Mouse (Mus musculus): ENCODE data around the gene Men1. TPM values are rescaled to one million over a fixed set of nuclear protein-coding genes. Genes with fewer than 3 reads are reported as not detected.
"Not testable (repeated sequence)": the region's sequence is repeated elsewhere in the genome, so short reads cannot be mapped to it uniquely, and the experiment has no call there.

Gene Men1
- polyA plus RNA-seq, 1 experiment: 76.5 TPM

DNA sequence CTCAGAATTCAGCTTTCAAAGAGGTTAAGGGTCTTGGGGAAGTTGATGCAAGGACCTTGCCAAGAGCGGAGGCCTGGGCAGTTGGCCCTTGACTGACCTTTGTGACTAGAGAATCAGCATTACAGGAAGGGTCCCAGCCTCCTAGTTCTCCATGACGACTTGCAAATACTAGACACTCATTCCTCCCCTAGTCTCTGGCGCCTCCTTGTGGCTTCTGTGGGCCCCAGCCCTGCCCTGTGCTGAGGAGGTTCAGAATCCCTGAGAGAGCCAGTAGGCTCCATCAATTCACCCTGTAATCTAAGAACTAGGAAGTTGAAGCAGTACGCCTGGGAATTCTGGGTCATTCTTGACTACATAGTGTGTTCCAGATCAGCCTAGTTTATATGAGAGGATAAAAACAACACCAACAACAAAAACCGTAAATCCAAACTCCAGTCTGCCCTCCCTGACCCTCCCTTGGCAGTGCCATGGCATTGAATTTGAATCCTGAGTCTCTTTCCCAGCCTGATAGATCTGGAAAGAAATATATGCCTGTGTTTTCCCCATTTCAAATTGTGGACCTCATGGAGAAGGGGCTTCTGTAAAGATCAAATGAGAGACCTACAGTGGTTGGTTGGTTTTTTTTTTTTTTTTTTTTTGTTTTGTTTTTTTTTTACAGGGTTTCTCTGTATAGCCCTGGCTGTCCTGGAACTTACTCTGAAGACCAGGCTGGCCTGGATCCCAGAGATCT, 29.8 kb upstream of the Men1 start:
- no peak overlapping the region for H3K4me3 ChIP-seq (ENCODE audit: insufficient read depth, low read length)
- H3K4me1 ChIP-seq (ENCODE audit: control insufficient read depth, insufficient read depth, low read length): no peaks in the 10 kb centered on the region
- peak; percentile 95 for TF ChIP-seq CTCF (IDR thresholded peaks at IDR 0.05; ENCODE audit: extremely low read depth, insufficient read depth, low read length)
- no peak for TF ChIP-seq POLR2A (IDR thresholded peaks at IDR 0.05; ENCODE audit: extremely low read depth, insufficient read depth, low read length)
- H3K27ac ChIP-seq (ENCODE audit: insufficient read depth, low read length): no peak overlapping the region

DNA sequence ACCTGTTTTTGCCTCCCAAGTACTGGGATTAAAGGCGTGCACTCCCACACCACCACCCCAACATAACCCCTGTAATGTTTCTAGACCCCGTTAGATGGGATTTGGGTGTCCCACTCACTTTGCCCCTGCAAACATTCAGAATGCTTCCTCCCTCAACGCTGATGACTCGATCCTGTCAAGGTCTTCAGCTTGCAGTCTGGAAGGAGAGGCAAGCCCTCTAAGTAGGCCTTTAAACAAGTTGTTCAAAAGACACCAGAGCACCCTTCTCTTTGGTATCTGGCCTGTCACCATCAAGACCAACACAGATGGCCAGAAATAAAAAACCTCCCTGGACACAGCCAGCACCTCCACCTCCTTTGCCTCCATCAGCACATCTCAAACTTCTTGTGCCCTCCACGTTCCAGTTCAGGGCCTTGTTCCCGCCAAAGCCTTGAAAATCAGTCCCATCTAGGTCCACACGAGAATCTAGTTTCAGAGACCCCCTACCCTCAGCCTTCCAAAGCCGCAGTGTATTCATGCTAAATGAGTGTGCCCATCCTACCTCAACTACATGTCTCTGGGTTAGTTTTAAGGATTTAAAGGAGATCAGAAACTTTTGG, 29.2 kb upstream of the Men1 start:
- H3K4me1 ChIP-seq (ENCODE audit: control insufficient read depth, insufficient read depth, low read length): no peaks in the 10 kb centered on the region
- no peak overlapping the region for H3K4me3 ChIP-seq (ENCODE audit: insufficient read depth, low read length)
- H3K27ac ChIP-seq (ENCODE audit: insufficient read depth, low read length): no peak overlapping the region
- no peak for TF ChIP-seq POLR2A (IDR thresholded peaks at IDR 0.05; ENCODE audit: extremely low read depth, insufficient read depth, low read length)
- TF ChIP-seq CTCF (IDR thresholded peaks at IDR 0.05; ENCODE audit: extremely low read depth, insufficient read depth, low read length): no peak

- H3K4me3 ChIP-seq (ENCODE audit: insufficient read depth, low read length): 0 out of 2 replicates have a peak within 1 kb of the TSS, but pooled peaks have one; percentile 11
- TF ChIP-seq CTCF (IDR thresholded peaks at IDR 0.05; ENCODE audit: extremely low read depth, insufficient read depth, low read length) (no peak), POLR2A (IDR thresholded peaks at IDR 0.05; ENCODE audit: extremely low read depth, insufficient read depth, low read length) (no peak)
- H3K4me1 ChIP-seq (ENCODE audit: control insufficient read depth, insufficient read depth, low read length): no peaks in the 10 kb centered on the region
- no peak within 1 kb of the TSS for H3K27ac ChIP-seq (ENCODE audit: insufficient read depth, low read length)
These were observed 28.6 kb upstream of the Men1 start, which contains the start of gene Cdc42bpg for GRCm38 (mm10) chr19:6306137-6306551. TSS of gene Cdc42bpg (plus strand) at chr19:6306456.

- 0 out of 2 replicates have a peak overlapping the region, but pooled peaks have one; percentile 11 for H3K4me3 ChIP-seq (ENCODE audit: insufficient read depth, low read length)
- no peak overlapping the region for H3K27ac ChIP-seq (ENCODE audit: insufficient read depth, low read length)
- H3K4me1 ChIP-seq (ENCODE audit: control insufficient read depth, insufficient read depth, low read length): no peaks in the 10 kb centered on the region
- TF ChIP-seq CTCF (IDR thresholded peaks at IDR 0.05; ENCODE audit: extremely low read depth, insufficient read depth, low read length) (peak; percentile 30; the same call in 1 of the 2 replicates), POLR2A (IDR thresholded peaks at IDR 0.05; ENCODE audit: extremely low read depth, insufficient read depth, low read length) (no peak)
These were observed 28.2 kb upstream of the Men1 start for GRCm38 (mm10) chr19:6306586-6306985.

DNA sequence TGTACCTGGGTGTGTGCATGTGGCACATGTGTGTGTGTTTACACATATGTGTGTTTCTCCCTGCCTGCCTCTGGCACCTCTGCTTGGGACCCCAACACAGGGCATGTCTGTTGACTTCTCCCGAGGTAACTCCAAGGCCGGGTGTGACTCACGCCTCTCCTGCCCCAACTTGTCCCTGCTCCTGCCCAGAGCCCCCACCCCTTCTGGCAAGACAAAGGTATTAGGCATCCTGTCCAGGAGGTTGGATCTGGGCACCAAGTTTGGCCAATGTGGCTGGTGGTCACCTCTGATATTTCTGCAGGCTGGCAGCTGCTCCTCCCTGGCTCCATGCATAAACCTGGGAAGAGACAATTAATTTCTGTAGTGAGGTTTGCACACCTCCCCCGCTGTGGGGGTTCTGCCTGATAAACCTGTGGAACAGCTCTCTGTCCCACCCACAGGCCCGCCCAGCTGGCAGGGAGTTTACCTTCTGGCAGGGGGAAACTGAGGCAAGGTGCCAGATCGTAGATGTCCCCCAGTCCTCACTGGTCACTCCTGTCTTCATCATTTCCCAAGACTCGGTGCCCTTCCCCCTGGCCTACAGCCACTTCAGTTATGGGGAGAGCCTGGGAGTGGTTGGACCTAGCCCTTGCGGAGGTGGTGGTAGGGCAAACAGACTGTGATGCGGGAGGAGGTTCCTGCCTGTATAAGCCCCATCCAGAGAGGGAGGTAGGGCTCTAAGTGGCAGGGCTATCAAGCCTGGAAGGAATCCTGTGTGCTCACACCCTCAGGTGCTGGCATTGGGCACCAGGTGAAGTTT, 26.8 kb upstream of the Men1 start:
- no peak overlapping the region for H3K4me3 ChIP-seq (ENCODE audit: insufficient read depth, low read length)
- TF ChIP-seq POLR2A (IDR thresholded peaks at IDR 0.05; ENCODE audit: extremely low read depth, insufficient read depth, low read length) (no peak), CTCF (IDR thresholded peaks at IDR 0.05; ENCODE audit: extremely low read depth, insufficient read depth, low read length) (no peak)
- H3K4me1 ChIP-seq (ENCODE audit: control insufficient read depth, insufficient read depth, low read length): no peaks in the 10 kb centered on the region
- no peak overlapping the region for H3K27ac ChIP-seq (ENCODE audit: insufficient read depth, low read length)

- Histone ChIP-seq H3K4me3 (ENCODE audit: insufficient read depth, low read length) (no peak overlapping the region), H3K4me1 (ENCODE audit: control insufficient read depth, insufficient read depth, low read length) (no peaks in the 10 kb centered on the region), H3K27ac (ENCODE audit: insufficient read depth, low read length) (no peak overlapping the region)
- no peak for TF ChIP-seq CTCF (IDR thresholded peaks at IDR 0.05; ENCODE audit: extremely low read depth, insufficient read depth, low read length)
- TF ChIP-seq POLR2A (IDR thresholded peaks at IDR 0.05; ENCODE audit: extremely low read depth, insufficient read depth, low read length): no peak
These were observed 24.6 kb upstream of the Men1 start for GRCm38 (mm10) chr19:6310181-6310580.

DNA sequence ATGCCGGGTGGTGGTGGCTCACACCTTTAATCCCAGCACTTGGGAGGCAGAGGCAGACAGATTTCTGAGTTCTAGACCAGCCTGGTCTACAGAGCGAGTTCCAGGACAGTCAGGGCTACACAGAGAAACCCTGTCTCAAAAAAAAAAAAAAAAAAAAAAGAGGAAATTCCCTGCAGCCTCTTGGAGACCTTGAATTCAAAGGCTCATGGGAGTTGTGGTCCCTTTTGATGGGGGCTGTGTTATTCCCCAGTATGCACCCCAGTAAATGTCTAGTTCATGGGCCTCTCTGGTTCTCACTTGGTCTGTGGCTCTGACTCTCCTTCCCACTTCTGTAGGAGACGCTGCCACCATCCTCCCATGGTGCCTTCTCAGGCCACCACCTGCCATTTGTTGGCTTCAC, 23.0 kb upstream of the Men1 start:
- not testable (repeated sequence) for H3K4me1 ChIP-seq (ENCODE audit: control insufficient read depth, insufficient read depth, low read length); H3K4me3 ChIP-seq (ENCODE audit: insufficient read depth, low read length)

DNA sequence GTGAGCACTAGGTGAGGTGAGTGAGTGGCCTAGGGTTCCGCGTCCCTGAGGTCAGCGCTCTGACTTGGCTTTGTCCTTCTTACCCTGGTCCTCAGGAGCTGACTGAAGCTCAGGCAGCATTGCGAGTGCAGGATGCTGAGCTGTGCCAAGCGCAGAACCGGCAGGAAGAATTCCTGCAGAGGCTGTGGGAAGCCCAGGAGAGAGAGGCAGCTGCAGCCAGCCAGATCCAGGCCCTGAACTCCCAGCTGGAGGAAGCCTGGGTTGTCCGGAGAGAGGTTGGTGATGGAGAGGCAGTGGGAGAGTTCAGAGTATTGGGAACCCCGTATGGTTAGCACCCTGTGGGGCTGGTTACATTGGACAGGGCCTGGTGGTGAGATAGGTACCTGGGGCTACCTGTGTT, 21.0 kb upstream of the Men1 start:
- H3K4me1 ChIP-seq (ENCODE audit: control insufficient read depth, insufficient read depth, low read length): no peaks in the 10 kb centered on the region
- TF ChIP-seq POLR2A (IDR thresholded peaks at IDR 0.05; ENCODE audit: extremely low read depth, insufficient read depth, low read length): no peak
- no peak for TF ChIP-seq CTCF (IDR thresholded peaks at IDR 0.05; ENCODE audit: extremely low read depth, insufficient read depth, low read length)
- no peak overlapping the region for H3K4me3 ChIP-seq (ENCODE audit: insufficient read depth, low read length)
- H3K27ac ChIP-seq (ENCODE audit: insufficient read depth, low read length): no peak overlapping the region

More for the DNA sequence above, 23.0 kb upstream of the Men1 start:
- not testable (repeated sequence) for H3K27ac ChIP-seq (ENCODE audit: insufficient read depth, low read length)

GRCm38 (mm10) chr19:6314513-6314912, 20.3 kb upstream of the Men1 start:
- H3K27ac ChIP-seq (ENCODE audit: insufficient read depth, low read length): no peak overlapping the region
- no peak overlapping the region for H3K4me3 ChIP-seq (ENCODE audit: insufficient read depth, low read length)
- TF ChIP-seq POLR2A (IDR thresholded peaks at IDR 0.05; ENCODE audit: extremely low read depth, insufficient read depth, low read length) (no peak), CTCF (IDR thresholded peaks at IDR 0.05; ENCODE audit: extremely low read depth, insufficient read depth, low read length) (no peak)
- no peaks in the 10 kb centered on the region for H3K4me1 ChIP-seq (ENCODE audit: control insufficient read depth, insufficient read depth, low read length)

All from cortical plate, adult 2 months (tissue).